Mouse (Mus musculus) embryonic facial prominence, embryonic 10.5 days (tissue): ENCODE data around the gene Rbmx2. TPM values are rescaled to one million over a fixed set of nuclear protein-coding genes. Genes with fewer than 3 reads are reported as not detected.

Experiments
- DNase-seq: peaks from one replicate; pipeline ENCODE4 v3.0.0-alpha.2; 2017; ENCODE audit warnings: low spot score
- H3K27ac ChIP-seq: fragments of 300-500 bp; sonication (generic); replicated peaks from 2 replicates; pipeline ENCODE4 v1.5.1; 2016; ENCODE audit warnings: mild to moderate bottlenecking
- H3K27me3 ChIP-seq: fragments of 300-500 bp; sonication (generic); replicated peaks from 2 replicates; pipeline ENCODE4 v1.6.1; 2016; ENCODE audit warnings: low read depth, mild to moderate bottlenecking; ENCODE audit not compliant: poor library complexity, severe bottlenecking
- H3K36me3 ChIP-seq: fragments of 300-500 bp; sonication (generic); replicated peaks from 2 replicates; pipeline ENCODE4 v1.6.1; 2016; ENCODE audit warnings: mild to moderate bottlenecking, moderate library complexity
- H3K4me1 ChIP-seq: fragments of 300-500 bp; sonication (generic); 2 replicates; pipeline ENCODE4 v1.6.1; 2016
- H3K4me3 ChIP-seq: fragments of 300-500 bp; sonication (generic); 2 replicates; pipeline ENCODE4 v1.5.1; 2016; ENCODE audit warnings: mild to moderate bottlenecking, moderate library complexity
- H3K9me3 ChIP-seq: fragments of 300-500 bp; sonication (generic); 2 replicates; pipeline ENCODE4 v1.6.1; 2016; ENCODE audit warnings: mild to moderate bottlenecking
- WGBS: fragments of 180-500 bp; shearing (Covaris S2); methylation state at CpG from one replicate; pipeline ENCODE4 v1.1.7; 2016; 5-methylcytosine and 5-hydroxymethylcytosine counted together
- polyA plus RNA-seq: library from polyadenylated mRNA; unstranded; fragments of >200 nt; fragmentation: Nextera tagmentation; extraction: Ambion mirVana; gene quantifications from 2 replicates; pipeline ENCODE4 v1.2.1, GENCODE M21; 2016

Rbmx2 gene
- 28.7 and 29.0 TPM in 2 replicates for polyA plus RNA-seq

- WGBS, result 19% methylated on average over 42 of the region's 42 CpGs
- Histone ChIP-seq H3K36me3 (peaks cover 13% of the 10 kb centered on the region), H3K9me3 (no peaks in the 10 kb centered on the region), H3K27ac (peak within 1 kb of the TSS; percentile 78), H3K4me1 (0 out of 2 replicates have a peak, but pooled peaks cover 5% of the 10 kb centered on the region), H3K27me3 (no peaks in the 10 kb centered on the region), H3K4me3 (peak within 1 kb of the TSS; percentile 70)
- DNase-seq, result peak; percentile 92
Observed at GRCm38 (mm10) chrX:48694864-48695371, at the start of gene Rbmx2. Gene Rbmx2 (plus strand): TSS chrX:48695004.

- no peak for DNase-seq
- no peaks in the 10 kb centered on the region for H3K9me3 ChIP-seq
- no peaks in the 10 kb centered on the region for H3K4me1 ChIP-seq
- no peaks in the 10 kb centered on the region for H3K36me3 ChIP-seq
- no peaks in the 10 kb centered on the region for H3K27me3 ChIP-seq
- no peak overlapping the region for H3K4me3 ChIP-seq
- 38% methylated on average over 6 of the region's 6 CpGs for WGBS
- no peak overlapping the region for H3K27ac ChIP-seq
Observed at GRCm38 (mm10) chrX:48666807-48667206, 28.0 kb upstream of the Rbmx2 start.

- Histone ChIP-seq H3K27me3 (no peaks in the 10 kb centered on the region), H3K27ac (no peak overlapping the region), H3K9me3 (no peaks in the 10 kb centered on the region), H3K36me3 (no peaks in the 10 kb centered on the region), H3K4me1 (no peaks in the 10 kb centered on the region), H3K4me3 (no peak overlapping the region)
- WGBS, result 67% methylated on average over 3 of the region's 3 CpGs
- DNase-seq, result no peak
Observed at GRCm38 (mm10) chrX:48669588-48669987, 25.2 kb upstream of the Rbmx2 start.

GRCm38 (mm10) chrX:48671714-48672113, 23.1 kb upstream of the Rbmx2 start:
- Histone ChIP-seq H3K4me1 (no peaks in the 10 kb centered on the region), H3K36me3 (no peaks in the 10 kb centered on the region), H3K9me3 (no peaks in the 10 kb centered on the region), H3K27ac (no peak overlapping the region), H3K27me3 (no peaks in the 10 kb centered on the region), H3K4me3 (no peak overlapping the region)
- DNase-seq, result no peak
- WGBS, result 58% methylated on average over 3 of the region's 3 CpGs

- no peaks in the 10 kb centered on the region for H3K4me1 ChIP-seq
- DNase-seq, result no peak
- no peak within 1 kb of the TSS for H3K27ac ChIP-seq
- WGBS, result 79% methylated on average over 4 of the region's 4 CpGs
- no peaks in the 10 kb centered on the region for H3K9me3 ChIP-seq
- no peaks in the 10 kb centered on the region for H3K36me3 ChIP-seq
- H3K27me3 ChIP-seq, result no peaks in the 10 kb centered on the region
- no peak within 1 kb of the TSS for H3K4me3 ChIP-seq
Observed at GRCm38 (mm10) chrX:48674171-48674570, 20.6 kb upstream of the Rbmx2 start, which contains the start of gene Gpr119. Gene Gpr119 (minus strand): TSS chrX:48674478.

GRCm38 (mm10) chrX:48683451-48683850, 11.4 kb upstream of the Rbmx2 start:
- no peaks in the 10 kb centered on the region for H3K36me3 ChIP-seq
- H3K4me1 ChIP-seq, result no peaks in the 10 kb centered on the region
- H3K4me3 ChIP-seq, result no peak overlapping the region
- no peaks in the 10 kb centered on the region for H3K9me3 ChIP-seq
- peak; percentile 25 for DNase-seq
- H3K27ac ChIP-seq, result no peak overlapping the region
- H3K27me3 ChIP-seq, result no peaks in the 10 kb centered on the region
- 21% methylated on average over 3 of the region's 3 CpGs for WGBS

- no peak overlapping the region for H3K4me3 ChIP-seq
- DNase-seq, result no peak
- H3K36me3 ChIP-seq, result no peaks in the 10 kb centered on the region
- 75% methylated on average over 5 of the region's 5 CpGs for WGBS
- H3K9me3 ChIP-seq, result no peaks in the 10 kb centered on the region
- no peak overlapping the region for H3K27ac ChIP-seq
- no peaks in the 10 kb centered on the region for H3K4me1 ChIP-seq
- no peaks in the 10 kb centered on the region for H3K27me3 ChIP-seq
Observed at GRCm38 (mm10) chrX:48683857-48684256, 10.9 kb upstream of the Rbmx2 start.

GRCm38 (mm10) chrX:48694460-48694859, 344 bp upstream of the Rbmx2 start:
- no peaks in the 10 kb centered on the region for H3K9me3 ChIP-seq
- H3K36me3 ChIP-seq, result peaks cover 13% of the 10 kb centered on the region
- peak overlapping the region; percentile 70 for H3K4me3 ChIP-seq
- DNase-seq, result no peak
- 0 out of 2 replicates have a peak, but pooled peaks cover 5% of the 10 kb centered on the region for H3K4me1 ChIP-seq
- no peaks in the 10 kb centered on the region for H3K27me3 ChIP-seq
- peak overlapping the region; percentile 44; the same call in 1 of the 2 replicates for H3K27ac ChIP-seq
- 16% methylated on average over 6 of the region's 6 CpGs for WGBS

GRCm38 (mm10) chrX:48709701-48710100, 14.9 kb downstream of the Rbmx2 start:
- Histone ChIP-seq H3K9me3 (no peaks in the 10 kb centered on the region), H3K36me3 (peaks cover 58% of the 10 kb centered on the region)
- 90% methylated on average over 10 of the region's 10 CpGs for WGBS

GRCm38 (mm10) chrX:48712846-48713245, 18.0 kb downstream of the Rbmx2 start:
- no peaks in the 10 kb centered on the region for H3K27me3 ChIP-seq
- H3K27ac ChIP-seq, result no peak overlapping the region
- H3K4me3 ChIP-seq, result no peak overlapping the region
- H3K36me3 ChIP-seq, result peaks cover 45% of the 10 kb centered on the region
- WGBS, result 90% methylated on average over 8 of the region's 8 CpGs
- no peaks in the 10 kb centered on the region for H3K4me1 ChIP-seq
- H3K9me3 ChIP-seq, result no peaks in the 10 kb centered on the region
- no peak for DNase-seq

More at GRCm38 (mm10) chrX:48709701-48710100, 14.9 kb downstream of the Rbmx2 start:
- no peak overlapping the region for H3K4me3 ChIP-seq
- H3K27ac ChIP-seq, result no peak overlapping the region
- H3K27me3 ChIP-seq, result no peaks in the 10 kb centered on the region
- DNase-seq, result no peak
- no peaks in the 10 kb centered on the region for H3K4me1 ChIP-seq

GRCm38 (mm10) chrX:48754710-48755283, 60.0 kb downstream of the Rbmx2 start:
- WGBS, result 77% methylated on average over 2 of the region's 2 CpGs
- no peaks in the 10 kb centered on the region for H3K36me3 ChIP-seq

More at GRCm38 (mm10) chrX:48754710-48755283, 60.0 kb downstream of the Rbmx2 start:
- no peaks in the 10 kb centered on the region for H3K27me3 ChIP-seq
- H3K9me3 ChIP-seq, result no peaks in the 10 kb centered on the region
- DNase-seq, result no peak
- no peak overlapping the region for H3K4me3 ChIP-seq
- H3K4me1 ChIP-seq, result no peaks in the 10 kb centered on the region
- H3K27ac ChIP-seq, result no peak overlapping the region
